Mouse (Mus musculus): ENCODE results near the gene Gm7945.
"Not testable (repeated sequence)": the region's sequence is repeated elsewhere in the genome, so short reads cannot be mapped to it uniquely, and the experiment has no call there.

Gm7945 gene

DNA sequence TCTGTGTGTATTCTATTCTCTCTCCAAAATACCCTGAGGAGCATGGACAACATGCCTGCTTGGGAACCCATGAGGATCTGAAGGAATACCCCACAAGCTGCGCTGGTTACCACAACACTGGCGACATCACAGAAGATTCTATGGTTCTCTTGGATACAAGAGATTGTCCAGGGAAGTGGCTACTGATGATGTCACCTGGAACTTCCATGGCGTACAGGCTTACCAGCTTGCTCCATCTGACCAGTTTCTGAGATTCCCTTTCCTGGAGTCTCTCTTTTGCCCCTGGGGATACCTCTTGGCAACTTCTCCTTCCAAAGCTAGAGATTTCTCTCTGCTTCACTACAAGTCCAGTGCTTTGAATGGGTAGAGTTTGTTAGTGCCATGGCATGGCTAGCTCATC, at the start of gene Gm7945:
Gm7945 (minus strand) TSS at position 101 of the 400 bp plus-strand sequence.
- not testable (repeated sequence) for DNase-seq

DNA sequence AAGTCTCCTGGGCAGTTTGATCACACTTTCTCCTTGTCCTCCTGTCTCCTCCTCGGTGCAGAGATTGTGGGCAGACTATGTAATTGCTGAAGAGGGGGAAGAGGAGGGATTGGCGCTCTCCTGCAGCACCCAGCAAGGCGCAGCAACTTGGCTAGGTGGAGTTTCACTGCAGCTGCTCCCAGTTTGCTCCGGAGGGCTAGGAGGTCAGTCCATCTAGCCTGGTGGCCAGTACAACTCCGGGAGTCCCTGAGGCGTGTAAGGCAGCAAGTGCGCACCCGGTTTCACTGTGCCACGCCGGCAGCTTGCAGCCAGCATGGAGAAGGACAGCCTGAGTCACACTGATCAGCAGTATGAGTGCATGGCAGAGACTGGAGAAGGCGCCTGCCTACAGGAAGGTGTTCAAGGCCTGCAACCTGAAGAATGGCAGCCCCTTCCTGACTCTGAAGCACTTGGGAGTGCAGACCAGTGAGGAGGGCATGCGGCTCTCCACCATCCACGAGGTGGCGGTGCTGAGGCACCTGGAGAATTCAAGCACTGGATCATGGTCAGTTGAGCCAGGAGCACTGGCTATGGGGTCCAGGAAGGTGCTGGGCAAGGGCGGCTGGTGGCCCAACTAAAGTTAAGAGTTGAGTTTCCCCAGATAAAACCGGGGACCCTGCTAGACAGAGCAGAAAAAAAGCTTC, 39.4 kb upstream of the Gm7945 start:
- peak; percentile 44 for DNase-seq

DNA sequence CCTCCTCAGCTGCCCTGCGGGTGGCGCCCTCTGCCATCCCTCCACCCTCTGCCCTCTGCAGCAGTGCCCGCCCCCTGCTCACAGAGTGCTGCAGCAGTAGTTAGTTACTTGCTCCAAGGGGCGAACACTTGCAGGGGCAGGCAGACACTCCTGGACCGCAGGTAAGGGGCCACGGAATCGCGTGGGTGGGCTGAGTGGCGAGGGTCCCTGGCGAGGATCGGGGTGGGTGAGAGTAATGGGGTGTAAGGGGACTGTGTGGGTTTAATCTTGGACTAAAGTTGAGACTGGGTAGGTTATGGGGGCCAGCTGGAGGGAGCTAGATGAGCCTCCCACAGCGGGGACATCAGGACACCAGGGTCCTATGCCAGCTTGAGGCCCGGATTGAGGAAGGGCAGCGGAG, 38.5 kb upstream of the Gm7945 start:
- peak; percentile 6 for DNase-seq

DNA sequence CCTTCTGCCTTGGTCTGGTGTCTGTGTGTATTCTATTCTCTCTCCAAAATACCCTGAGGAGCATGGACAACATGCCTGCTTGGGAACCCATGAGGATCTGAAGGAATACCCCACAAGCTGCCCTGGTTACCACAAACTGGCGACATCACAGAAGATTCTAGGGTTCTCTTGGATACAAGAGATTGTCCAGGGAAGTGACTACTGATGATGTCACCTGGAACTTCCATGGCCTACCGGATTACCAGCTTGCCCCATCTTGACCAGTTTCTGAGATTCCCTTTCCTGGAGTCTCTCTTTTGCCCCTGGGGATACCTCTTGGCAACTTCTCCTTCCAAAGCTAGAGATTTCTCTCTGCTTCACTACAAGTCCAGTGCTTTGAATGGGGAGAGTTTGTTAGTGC, 22.0 kb upstream of the Gm7945 start, which contains the start of gene Gm6482:
Gm6482 (minus strand) TSS at position 101 of the 400 bp plus-strand sequence.
- not testable (repeated sequence) for DNase-seq

DNA sequence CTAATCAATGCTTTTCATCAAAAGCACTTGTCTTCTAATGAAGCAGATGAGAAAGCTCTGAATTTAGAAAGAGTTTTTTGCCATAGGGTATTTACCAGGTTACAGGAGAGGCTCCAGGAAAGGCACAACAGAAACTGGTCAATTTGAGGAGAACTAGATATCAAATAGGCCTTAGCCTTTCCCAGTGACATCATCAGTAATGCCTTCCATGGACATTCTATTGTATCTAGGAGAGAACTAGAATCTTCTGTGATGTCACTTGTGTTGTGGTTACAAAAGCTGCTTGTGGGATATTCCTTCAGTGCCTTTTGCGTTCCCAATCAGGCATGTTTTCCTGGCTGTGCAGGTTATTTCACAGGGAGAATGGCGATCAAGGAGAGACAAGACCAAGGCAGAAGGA, 37.9 kb downstream of the Gm7945 start, which contains the start of gene Gm5798:
Gm5798 (plus strand) TSS at position 301 of the 400 bp plus-strand sequence.
- DNase-seq: not testable (repeated sequence)
